Mouse (Mus musculus) gastrocnemius, adult 2 months (tissue): ENCODE results near the gene Olfr821. TPM values are rescaled to one million over a fixed set of nuclear protein-coding genes. Genes with fewer than 3 reads are reported as not detected.
"Not testable (repeated sequence)": the region's sequence is repeated elsewhere in the genome, so short reads cannot be mapped to it uniquely, and the experiment has no call there.

Experiments
- DNase-seq: peaks from one replicate; pipeline ENCODE4 v3.0.0; 2022
- H3K27ac ChIP-seq: fragments of 200-600 bp; 2 replicates; pipeline ENCODE4 v1.8.1; 2022; ENCODE audit warnings: mild to moderate bottlenecking
- H3K4me3 ChIP-seq: fragments of 200-600 bp; 2 replicates; pipeline ENCODE4 v1.8.1; 2022; ENCODE audit warnings: mild to moderate bottlenecking, moderate library complexity
- CTCF ChIP-seq: fragments of 200-600 bp; IDR thresholded peaks from 2 replicates; pipeline ENCODE4 v1.8.1; 2022; ENCODE audit warnings: antibody characterized with exemption, mild to moderate bottlenecking, moderate library complexity
- intact Hi-C: fragments of 180-260 bp; cut with DNase I; formaldehyde crosslinking; loops from one replicate; pipeline ENCODE4 v1.15.1; 2025
- long read RNA-seq, 2 experiments: library from polyadenylated mRNA; stranded (forward); transcript quantifications; one replicate each; pipeline ENCODE4 v2.0.0; 2021
- total RNA-seq, 2 experiments: library from RNA; stranded (reverse); gene quantifications; 2 replicates each; pipeline ENCODE4 v1.2.3; 2021

The Olfr821 gene
- not detected for total RNA-seq
- long read RNA-seq, experiment 1, result 0 reads
- long read RNA-seq, experiment 2, result 0 reads

DNA sequence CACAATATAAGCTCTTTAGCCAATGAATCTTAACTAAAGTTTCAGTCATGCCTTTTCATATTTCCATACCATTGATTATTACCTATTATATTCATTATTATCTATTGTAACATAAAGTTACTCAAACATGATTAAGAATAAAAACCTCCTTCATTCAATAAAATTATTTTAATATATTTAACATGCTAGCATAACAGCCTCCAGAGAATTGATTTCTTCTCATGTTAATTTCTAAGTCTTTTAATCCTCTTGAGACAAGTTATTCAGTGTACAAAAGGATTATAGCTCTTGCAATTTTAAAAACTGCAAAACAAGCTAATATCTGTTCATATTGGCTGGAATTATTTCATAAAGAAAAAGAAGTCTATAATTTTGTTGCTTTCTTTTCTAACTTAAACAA lies at the start of gene Olfr821:
TSS of gene Olfr821 (plus strand) at position 301 of the 400 bp plus-strand sequence.
- no peak for TF ChIP-seq CTCF
- no peak within 1 kb of the TSS for H3K4me3 ChIP-seq
- DNase-seq, result no peak
- intact Hi-C loops, result no loop called here
- H3K27ac ChIP-seq, result no peak within 1 kb of the TSS

DNA sequence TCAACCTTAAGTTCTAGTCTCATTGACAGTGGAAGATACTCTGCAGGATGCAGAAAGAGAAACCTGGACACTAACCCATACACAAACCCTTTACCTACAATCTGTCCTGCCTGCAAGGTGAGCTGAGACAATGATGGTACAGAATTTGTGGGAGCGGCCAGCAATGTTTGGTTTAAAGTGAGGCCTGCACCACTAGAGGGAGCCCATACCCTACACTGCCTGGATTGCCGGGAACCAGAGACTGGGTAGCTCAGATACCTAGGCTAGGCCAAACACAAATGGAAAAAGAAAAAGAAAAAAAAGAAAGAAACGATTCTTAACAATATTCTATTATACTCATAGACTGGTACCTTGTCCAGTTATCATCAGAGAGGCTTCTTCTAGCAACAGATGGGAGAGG lies 48.3 kb upstream of the Olfr821 start:
- H3K4me3 ChIP-seq, DNase-seq, H3K27ac ChIP-seq, intact Hi-C loops: not testable (repeated sequence)

DNA sequence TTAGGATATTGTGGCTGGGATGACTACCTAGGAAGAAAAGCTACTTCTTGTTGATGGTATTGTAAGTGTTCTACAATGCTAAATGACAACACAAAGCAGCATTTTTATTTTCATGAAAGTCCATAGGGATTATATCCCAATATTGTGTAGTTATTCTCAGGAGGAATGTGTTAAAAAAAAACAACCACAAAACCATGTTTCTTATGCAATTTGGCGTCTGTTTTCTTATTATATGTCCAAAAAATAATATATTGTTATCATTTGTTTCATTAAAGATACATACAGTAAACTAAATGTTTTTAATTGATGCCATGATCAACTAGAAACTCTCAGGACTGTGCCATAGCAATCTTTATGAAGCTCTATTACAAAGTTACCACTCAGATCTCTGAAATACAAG lies 45.2 kb upstream of the Olfr821 start, which contains the start of gene Gm10310:
TSS of gene Gm10310 (minus strand) at position 101 of the 400 bp plus-strand sequence.
- intact Hi-C loops, H3K27ac ChIP-seq, DNase-seq, H3K4me3 ChIP-seq: not testable (repeated sequence)

DNA sequence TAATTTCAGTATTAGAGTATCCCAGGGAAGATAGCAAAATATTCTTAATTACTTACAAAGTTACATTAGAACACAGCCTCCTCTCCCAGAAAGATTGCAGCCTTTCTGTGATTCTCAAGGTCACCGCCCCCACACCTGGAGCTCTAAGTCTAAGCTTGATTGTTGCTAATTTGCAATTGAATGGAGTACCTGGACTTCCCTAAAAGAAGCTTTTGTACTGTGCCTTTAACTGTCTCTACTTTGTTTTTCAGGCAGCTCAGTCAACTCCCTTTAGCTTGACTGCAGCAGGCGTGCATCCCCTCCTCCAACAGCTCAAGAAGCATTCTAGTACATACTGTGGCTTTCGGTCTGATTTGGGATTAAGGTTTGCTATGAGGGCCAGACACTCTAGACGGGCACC lies 26.0 kb upstream of the Olfr821 start:
- intact Hi-C loops, DNase-seq, H3K27ac ChIP-seq, H3K4me3 ChIP-seq: not testable (repeated sequence)

DNA sequence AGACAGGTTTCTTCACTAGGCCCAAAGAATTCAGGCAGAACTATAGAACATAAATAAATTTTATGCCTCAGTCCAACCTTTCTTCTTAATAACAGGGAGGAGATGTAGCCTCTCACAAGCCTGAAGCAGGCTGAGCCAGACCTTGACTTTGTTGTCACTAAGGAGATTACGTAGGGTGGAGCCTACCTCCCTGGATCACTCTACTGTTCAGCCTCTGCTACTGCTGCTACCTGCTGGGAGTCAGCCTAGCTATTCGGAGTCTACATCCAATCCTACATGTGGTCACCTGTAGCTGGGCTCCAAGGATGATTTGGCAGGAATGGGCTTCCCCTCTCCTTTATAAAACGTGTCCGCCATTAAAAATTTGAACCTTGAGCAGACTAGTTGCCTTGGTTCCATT lies 24.8 kb upstream of the Olfr821 start:
- H3K4me3 ChIP-seq, DNase-seq, H3K27ac ChIP-seq, intact Hi-C loops: not testable (repeated sequence)

DNA sequence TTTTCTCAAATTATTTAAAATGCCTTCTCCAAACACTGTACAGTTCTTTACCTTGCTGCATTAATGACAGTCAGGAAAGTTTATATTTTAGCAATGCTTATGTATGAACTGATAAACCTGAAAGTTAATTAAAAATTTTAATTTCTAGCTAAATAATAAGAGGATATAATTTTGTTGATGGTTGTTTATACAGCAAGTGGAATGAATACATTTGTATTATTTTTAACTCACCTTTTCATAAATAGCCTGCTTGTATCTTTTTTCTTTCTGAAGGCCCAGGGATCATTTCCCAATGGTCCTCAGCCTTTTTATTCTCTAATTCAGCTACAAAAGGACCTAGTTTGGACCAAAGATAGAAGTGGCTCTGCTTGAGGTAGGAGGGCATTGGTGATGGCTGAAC lies 17.8 kb upstream of the Olfr821 start, which contains the start of gene Olfr820:
TSS of gene Olfr820 (plus strand) at position 301 of the 400 bp plus-strand sequence.
- no peak for DNase-seq
- Histone ChIP-seq H3K27ac (no peak within 1 kb of the TSS), H3K4me3 (no peak within 1 kb of the TSS)
- no peak for TF ChIP-seq CTCF
- intact Hi-C loops, result no loop called here

DNA sequence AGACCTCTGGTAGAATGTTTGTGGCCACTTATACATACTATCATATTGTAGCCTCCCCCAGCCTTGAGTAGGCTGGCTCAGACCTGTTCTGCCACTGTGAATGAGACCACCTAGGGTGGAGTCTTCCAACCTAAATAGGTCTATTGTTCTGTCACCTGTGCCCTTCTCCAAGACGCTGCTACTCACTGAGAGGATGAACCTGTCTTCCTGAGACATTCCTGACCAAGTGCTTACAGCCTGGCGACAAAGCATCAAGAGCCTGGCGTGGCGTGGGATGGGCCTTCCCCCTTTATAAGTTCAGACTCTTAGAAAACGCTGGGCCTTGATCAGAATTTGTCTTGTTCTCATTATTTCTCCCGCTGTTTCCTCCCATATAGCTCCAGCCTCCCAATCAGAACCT lies 6.9 kb downstream of the Olfr821 start:
- TF ChIP-seq CTCF, result no peak
- intact Hi-C loops, result no loop called here
- H3K27ac ChIP-seq, result no peak overlapping the region
- DNase-seq, result no peak
- no peak overlapping the region for H3K4me3 ChIP-seq

DNA sequence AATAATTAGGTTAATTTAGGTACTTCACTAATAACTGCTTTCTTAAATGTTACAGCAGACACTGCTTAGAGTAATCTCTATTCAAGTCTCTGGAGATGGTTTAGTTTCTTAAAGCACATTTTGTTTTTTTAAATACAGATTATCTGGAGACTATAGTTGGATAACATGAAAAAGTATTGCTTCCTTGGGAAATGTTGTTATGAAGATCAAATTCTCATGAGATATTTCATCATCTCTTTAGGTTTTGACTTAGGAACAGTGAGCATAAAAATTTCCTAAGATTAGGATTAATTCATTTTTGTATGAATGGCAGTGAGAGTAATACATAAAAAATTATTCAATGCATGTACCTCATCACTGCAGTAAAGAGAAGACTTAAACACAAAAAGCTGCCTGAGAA lies 40.8 kb downstream of the Olfr821 start, which contains the start of gene Olfr822:
TSS of gene Olfr822 (plus strand) at position 301 of the 400 bp plus-strand sequence.
- no peak for DNase-seq
- intact Hi-C loops, result no loop called here
- no peak within 1 kb of the TSS for H3K27ac ChIP-seq
- no peak for TF ChIP-seq CTCF
- no peak within 1 kb of the TSS for H3K4me3 ChIP-seq

Other genes starting within 250 kb of the Olfr821 start
- gene Olfr810, start 235.4 kb upstream of the Olfr821 start, total RNA-seq, result not detected
- gene Olfr811, start 226.0 kb upstream of the Olfr821 start, total RNA-seq, result not detected
- not detected for gene Olfr812, start 184.3 kb upstream of the Olfr821 start, total RNA-seq
- gene Olfr813, start 175.0 kb upstream of the Olfr821 start, total RNA-seq, result not detected
- not detected for gene Olfr814, start 150.5 kb upstream of the Olfr821 start, total RNA-seq
- gene Olfr815, start 124.5 kb upstream of the Olfr821 start, total RNA-seq, result not detected
- not detected for gene Olfr816, start 114.8 kb upstream of the Olfr821 start, total RNA-seq
- not detected for gene Olfr818, start 81.2 kb upstream of the Olfr821 start, total RNA-seq
- gene Olfr819, start 63.1 kb upstream of the Olfr821 start, total RNA-seq, result not detected
- gene Olfr247, start 54.2 kb upstream of the Olfr821 start, total RNA-seq, result not detected
- gene Gm10310, start 45.3 kb upstream of the Olfr821 start, total RNA-seq, result not detected
- gene Olfr820, start 17.7 kb upstream of the Olfr821 start, total RNA-seq, result not detected
- gene Olfr822, start 40.9 kb downstream of the Olfr821 start, total RNA-seq, result not detected
- not detected for gene Olfr823, start 85.0 kb downstream of the Olfr821 start, total RNA-seq
- not detected for gene Olfr824, start 99.7 kb downstream of the Olfr821 start, total RNA-seq
- gene Olfr825, start 136.4 kb downstream of the Olfr821 start, total RNA-seq, result not detected
- not detected for gene Olfr826, start 153.8 kb downstream of the Olfr821 start, total RNA-seq
- gene Olfr827, start 184.1 kb downstream of the Olfr821 start, total RNA-seq, result not detected
- gene Neurod4, start 249.9 kb downstream of the Olfr821 start, total RNA-seq, result not detected